Mouse (Mus musculus) kidney, postnatal 10 days (tissue): ENCODE measurements around the gene Klf1.
"Not testable (repeated sequence)": the region's sequence is repeated elsewhere in the genome, so short reads cannot be mapped to it uniquely, and the experiment has no call there.

Experiments
- DNase-seq: peaks from one replicate; pipeline ENCODE4 v3.0.0; 2021; ENCODE audit warnings: mixed read lengths

Klf1 gene

DNA sequence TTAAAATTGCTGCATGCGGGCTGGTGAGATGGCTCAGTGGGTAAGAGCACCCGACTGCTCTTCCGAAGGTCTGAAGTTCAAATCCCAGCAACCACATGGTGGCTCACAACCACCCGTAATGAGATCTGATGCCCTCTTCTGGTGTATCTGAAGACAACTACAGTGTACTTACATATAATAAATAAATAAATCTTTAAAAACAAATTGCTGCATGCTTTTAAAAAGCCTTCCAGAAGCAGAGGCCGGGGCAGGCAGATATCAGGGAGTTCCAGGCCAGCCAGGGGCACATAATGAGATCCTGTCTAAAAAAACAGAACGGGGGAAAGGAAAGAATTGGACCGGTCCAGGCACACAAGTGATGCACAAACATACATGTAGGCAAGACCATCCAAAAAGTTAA is 6.3 kb downstream of the Klf1 start:
- DNase-seq, result not testable (repeated sequence)

DNA sequence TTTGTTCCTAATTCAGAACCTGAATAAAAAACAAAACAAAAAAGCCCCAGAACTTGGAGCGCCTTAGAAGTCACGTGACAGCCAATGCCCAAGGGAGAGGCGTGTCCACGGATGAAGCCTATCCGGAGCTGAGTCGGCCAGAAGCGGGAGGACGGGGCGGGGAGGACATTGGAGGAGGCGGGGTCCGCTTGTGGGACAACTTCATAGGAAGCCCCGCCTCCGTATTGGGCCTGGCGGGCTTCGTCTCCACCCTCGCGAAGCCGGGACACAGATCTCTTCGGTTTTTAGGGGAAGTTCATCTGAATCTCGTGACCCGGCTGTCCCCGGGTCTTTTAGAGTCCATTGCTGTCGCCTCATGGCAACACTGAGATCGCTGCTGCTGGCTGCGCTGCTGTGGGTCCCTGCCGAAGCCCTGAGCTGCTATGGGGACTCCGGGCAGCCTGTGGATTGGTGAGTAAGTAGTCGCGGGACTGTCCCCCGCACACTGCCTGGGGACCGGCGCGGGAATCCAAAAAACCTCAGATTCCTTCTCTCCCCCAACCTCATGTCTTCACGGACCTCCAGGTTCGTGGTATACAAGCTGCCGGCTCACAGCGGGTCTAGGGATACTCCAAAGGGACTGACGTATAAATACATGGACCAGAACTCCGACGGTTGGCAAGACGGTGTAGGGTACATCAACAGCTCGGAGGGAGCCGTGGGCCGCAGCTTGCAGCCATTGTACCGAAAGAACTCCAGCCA is 6.9 kb downstream of the Klf1 start, which contains the start of gene Dnase2a:
Gene Dnase2a, plus strand, starts transcription at position 140 of the 741 bp plus-strand sequence.
- peak; percentile 98 for DNase-seq

DNA sequence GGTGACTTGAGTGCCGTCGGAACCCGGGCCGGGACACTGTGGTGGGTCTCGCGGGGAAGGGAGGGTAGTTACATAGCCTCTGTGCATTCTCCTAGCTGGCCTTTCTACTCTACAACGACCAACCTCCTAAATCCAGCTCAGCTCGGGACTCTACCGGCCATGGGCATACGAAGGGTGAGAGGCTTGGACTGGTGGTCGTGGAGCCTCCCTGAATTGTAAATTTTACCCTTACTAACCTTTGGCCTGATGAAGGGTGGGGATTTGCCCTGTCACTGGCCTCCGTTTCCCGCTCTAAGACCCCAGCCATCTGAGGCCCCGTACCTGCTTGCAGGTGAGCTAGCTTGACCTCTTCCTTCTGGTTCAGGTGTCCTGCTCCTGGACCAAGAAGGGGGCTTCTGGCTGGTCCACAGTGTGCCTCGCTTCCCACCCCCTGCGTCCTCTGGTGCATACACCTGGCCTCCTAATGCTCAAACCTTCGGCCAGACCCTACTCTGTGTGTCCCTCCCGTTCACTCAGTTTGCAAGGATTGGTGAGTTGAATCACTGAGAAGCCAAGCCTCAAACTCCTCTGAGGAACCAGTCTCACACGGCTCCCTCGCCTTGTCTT is 7.5 kb downstream of the Klf1 start:
- no peak for DNase-seq

DNA sequence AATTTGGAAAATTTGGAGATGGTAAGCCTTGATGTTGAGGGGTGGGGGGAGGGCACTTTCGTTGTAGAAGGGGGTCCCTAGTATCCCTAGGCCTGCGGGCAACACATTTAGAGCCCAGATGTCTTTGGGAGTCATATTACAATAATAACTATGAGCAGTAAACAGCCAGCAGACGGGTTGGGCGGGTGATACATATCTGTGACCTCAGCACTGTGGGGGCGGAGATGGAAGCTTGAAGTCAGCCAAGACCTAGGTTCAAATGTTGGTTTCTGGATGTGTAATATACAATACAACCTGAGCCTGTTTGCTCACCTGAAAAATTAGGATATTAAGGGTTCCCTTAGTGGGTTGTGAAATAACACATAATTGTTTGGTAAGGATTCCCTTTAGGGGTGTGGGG is 8.2 kb downstream of the Klf1 start:
- DNase-seq, result no peak

DNA sequence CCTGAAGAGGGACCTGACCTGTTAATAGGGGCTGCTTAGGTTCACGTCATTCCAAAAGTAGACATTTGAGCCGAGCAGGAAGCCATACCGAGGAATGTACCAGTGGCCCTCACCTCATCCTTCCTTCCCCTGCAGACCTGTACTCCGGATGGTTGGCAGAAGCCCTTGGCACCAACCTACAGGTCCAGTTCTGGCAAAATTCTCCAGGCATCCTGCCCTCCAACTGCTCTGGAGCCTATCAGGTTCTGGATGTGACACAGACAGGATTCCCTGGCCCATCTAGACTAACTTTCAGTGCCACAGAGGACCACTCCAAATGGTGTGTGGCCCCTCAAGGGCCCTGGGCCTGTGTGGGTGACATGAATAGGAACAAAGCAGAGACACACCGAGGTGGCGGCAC is 8.8 kb downstream of the Klf1 start:
- no peak for DNase-seq

DNA sequence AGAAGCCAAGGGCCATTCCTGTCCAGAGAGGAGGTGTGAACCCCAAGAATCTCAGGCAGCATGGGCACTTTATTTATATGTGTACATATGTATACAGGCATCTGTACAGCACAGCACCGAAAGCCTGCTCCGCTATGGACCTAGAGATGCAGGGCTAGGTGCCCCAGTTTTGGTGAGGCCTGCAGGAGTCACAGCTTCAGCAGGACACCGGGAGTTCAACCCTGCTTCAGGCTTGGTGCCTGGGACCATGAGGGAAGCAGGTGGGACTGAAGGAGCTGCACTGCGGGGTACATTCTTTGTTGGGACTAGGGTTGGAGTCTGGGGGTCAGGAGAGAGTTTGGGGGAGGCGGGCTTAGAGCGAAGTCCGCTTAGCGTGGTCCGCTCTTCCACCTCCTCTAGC is 10.1 kb downstream of the Klf1 start:
- DNase-seq, result no peak

DNA sequence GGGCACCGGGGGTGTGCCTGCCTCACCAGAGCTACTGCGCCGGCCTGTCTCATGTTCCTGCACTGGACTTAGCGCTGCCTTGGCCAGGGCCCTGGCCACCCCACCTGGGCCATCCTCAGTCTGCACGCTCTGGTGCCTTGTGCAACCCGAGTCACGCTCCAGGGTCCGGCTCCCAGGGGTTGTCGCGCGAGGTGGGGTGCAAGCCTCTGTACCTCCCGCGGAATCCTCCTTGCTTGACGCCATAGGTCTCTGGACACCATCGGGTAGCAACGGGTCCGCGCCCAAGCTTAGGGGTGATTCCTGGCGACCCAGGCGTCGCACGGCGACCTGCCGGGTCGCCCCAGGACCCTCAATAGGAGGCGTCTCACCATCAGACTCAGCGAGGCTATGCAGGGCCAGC is 10.7 kb downstream of the Klf1 start:
- DNase-seq, result no peak

DNA sequence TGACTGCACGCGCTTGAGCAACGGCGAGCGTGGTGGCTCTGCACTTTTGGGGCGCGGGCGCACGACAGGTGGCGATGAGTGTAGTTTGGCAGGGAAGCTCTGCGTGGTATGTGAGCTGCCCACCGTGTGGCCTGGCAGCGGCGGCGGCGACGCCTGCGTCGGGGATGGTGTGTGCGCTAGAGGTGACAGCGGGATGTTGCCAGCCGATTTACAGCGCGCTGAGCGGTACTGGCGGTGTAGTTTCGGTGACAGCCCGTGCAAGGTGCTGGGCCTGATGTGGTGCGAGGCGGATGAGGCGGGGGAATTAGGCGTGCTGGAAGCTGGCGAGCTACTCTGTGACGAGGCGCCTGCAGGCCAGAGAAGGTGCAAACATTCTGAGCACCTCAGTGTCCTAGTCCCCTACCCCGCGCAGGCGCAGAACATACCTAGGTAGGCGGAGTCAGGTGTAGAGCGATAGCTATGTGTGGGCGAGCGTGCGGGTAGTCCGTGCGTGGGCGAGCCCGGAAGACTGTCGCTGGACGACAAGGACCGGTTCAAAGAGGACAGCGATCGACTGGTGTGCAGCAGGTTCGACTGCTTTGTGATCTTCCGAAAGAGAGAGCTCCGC is 11.3 kb downstream of the Klf1 start:
- peak; percentile 79 for DNase-seq

DNA sequence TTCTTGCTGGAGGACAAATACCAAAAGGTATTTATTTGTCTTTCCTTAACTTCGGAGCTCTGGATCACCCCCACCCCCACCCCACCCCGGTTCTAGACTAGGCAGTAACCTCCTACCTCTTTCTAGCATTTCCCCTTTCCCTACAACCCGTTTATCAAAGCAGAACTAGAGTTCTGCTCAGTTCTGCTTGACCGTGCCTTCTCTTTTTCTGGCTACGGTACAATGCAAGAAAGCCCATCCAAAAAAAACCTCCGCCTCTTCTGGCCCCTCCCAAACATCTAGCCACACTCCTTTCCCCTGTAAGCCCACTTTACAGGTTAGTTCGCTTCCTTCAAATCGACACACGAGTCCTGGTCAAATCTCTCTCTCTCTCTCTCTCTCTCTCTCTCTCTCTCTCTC is 11.8 kb downstream of the Klf1 start:
- no peak for DNase-seq

DNA sequence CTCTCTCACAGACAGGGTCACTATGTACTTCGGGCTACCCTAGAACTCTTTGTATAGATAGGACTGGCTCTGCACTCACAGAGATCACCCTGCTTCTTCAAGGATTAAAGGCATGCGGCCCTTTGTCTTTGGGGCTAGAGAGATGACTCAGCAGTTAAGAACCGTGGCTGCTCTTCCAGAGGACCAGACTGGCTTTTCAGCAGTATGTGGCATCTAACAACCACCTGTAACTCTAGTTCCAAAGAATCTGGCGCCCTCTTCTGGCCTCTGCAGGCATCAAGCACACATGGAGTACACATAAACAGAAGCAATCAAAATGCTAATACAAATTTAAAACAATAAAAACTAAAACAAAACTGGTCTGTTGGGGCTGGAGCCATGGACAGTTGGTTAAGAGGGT is 12.2 kb downstream of the Klf1 start:
- DNase-seq, result peak; percentile 28

DNA sequence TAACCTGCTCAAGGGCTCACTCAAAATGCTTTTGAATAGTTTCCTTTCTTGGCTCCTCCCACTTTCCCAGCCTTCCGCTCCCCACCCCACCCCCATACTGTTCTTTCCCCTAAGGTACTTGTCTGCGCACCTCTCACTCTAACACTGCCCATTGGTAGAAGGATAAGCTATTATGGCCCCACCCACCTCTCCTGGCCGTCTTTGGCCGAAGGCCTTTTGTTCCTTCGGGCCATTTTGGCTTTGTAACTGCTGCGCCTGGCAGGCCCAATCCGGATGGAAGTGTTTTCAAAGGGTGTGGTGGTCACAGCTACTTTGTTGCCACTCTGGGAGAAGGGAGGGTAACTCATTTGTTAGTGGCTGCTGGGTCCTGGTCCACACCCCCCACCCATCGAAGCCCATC is 13.5 kb downstream of the Klf1 start:
- no peak for DNase-seq

DNA sequence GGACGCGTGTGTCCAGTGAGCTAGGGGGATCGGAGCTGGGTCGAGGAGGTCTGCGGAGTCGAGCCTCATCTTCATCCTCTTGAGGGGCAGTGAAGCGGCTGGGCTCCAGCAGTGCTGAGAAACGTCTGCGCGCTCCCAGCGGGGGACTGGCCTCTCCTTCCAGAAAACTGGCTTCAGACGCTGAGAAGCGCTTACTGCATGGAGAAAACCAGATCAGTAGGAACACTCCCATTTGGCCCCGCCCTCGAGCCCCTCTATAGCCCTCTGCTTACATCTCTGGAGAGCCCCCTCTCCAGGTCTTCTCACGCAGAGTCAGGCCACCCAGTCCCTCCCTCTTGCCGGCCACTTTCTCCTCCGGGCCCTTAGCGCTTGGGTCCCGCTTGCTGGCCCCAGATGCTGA is 16.1 kb downstream of the Klf1 start:
- no peak for DNase-seq

DNA sequence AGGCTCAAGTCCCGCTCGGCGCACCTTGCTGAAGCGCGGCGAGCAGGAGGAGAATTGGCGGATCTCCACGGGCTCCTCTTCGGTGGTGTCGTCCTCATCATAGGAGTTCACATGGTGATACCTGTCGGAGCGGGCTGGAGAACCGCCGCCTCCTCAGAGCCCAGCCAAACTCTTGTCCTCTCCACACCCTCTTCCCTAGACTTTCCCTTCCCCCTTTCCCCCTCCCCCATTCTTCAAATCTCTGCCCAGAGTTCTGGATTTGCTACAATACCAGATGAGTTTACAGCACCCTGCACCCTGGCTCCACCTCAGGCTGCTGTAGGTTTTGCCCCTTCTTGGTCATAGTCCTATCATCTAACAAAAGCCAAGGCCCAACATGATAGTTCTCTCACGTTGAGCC is 16.9 kb downstream of the Klf1 start:
- DNase-seq, result no peak

DNA sequence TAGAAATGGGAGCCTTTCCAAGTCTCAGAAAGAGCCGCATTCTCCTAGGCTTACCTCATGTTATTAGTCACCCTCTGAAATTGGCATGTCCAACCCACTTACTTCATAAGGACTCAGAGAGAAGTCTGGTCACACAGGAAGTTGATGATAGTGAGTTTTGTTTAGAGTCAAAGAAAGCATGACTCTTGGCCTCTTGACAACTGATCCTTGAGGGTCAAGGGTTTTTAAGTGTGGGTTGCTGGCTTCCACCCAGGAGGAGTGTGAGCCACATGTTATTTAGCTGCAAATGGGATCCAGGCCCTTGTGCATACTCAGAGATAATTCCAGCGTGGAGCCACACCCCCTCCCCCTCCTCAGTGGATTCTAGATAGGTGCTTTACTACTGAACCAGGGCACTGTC is 19.9 kb downstream of the Klf1 start:
- no peak for DNase-seq

DNA sequence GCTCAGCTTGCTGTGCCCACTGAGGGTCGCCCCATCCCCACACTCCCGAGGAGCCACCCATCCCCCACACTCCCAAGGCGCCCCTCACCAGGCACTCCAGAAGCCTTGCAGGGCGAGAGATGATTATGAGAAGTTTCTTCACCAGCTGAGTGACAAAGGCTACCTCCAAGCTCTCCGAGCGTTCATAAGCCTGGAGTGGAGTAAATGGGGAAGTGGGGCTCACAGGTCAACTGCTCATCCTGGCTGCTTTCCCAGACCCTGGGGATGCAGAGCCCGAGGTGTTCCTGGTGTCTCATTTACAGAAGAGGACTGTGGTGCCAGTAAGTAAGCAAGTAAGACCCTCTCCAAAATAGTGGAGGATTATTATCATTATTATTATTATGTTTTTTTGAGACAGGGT is 23.8 kb downstream of the Klf1 start:
- DNase-seq, result no peak

DNA sequence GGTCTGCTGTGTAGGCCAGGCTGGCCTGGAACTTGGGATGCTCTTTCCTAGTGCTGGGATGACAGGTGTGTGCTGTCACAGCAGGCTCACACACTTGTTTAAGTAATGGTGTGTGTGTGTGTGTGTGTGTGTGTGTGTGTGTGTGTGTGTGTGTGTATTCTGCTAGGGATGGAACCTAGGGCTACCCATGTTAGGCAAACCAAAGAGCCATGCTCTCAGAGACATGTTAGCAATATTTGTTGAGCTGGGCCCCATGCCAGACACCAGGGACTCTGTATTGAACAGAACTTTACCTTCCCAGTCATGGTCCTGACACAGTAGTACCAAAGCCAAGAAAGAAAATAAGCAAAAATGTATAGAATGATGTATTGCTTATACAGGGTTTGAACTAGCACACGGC is 25.8 kb downstream of the Klf1 start:
- DNase-seq, result no peak

DNA sequence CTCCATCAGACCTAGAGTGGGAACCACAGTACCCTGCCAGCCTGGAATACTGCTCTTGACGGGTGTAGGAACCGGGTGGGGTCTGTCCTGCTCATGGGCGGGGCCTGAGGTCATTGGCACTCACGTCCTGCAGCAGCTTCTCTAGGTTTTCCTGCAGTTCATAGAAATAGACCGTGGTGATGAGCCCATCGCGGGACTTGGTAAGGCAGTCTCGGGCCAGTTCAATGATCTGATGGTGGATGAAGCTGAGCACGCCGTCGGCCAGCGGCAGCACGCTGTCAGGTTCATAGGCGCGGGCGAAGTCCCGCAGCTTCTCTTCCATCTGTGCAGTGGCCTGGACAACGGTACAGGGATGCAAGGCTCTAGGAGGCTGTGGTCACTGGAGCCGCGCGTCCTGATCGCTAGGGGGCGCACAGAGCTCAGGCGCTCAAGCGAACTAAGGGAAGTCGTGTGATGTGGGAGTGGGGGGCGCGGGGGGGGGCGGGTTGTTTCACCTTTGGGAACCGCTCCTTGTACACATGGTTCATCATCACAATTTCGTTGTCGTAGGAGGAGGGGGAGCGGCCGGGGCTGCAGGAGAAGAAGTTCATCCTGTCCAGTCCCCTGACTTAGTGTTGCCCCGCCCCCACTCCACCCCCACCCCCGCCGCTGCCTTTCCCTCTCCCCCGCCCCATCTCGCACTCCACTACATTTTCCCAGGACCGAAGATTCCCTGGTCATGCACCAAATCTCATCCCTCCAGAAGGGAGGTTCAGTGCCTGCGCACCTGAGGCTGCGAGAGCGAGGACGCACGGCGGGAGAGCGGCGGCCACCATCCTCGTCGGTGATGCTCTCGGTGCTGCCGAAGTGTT is 27.0 kb downstream of the Klf1 start:
- peak; percentile 85 for DNase-seq

DNA sequence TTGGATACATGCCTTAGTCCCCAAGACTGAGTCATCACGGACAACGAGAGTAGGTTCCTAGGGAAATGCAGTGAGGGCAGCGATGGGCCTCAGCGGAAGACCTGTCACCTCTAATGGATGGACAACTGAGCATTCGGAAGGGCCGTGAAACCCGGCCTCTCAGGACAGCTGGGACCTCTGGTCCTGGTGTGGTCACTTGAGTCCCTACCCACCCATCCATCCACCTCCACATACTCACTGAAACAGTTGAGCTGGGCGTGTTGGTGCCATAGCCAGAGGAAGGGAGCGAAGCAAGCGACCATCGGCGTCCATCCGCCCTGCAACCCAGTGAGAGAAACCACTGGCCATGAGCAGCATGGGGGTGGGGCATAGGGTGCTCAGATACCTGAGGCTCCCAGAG is 28.9 kb downstream of the Klf1 start:
- no peak for DNase-seq

DNA sequence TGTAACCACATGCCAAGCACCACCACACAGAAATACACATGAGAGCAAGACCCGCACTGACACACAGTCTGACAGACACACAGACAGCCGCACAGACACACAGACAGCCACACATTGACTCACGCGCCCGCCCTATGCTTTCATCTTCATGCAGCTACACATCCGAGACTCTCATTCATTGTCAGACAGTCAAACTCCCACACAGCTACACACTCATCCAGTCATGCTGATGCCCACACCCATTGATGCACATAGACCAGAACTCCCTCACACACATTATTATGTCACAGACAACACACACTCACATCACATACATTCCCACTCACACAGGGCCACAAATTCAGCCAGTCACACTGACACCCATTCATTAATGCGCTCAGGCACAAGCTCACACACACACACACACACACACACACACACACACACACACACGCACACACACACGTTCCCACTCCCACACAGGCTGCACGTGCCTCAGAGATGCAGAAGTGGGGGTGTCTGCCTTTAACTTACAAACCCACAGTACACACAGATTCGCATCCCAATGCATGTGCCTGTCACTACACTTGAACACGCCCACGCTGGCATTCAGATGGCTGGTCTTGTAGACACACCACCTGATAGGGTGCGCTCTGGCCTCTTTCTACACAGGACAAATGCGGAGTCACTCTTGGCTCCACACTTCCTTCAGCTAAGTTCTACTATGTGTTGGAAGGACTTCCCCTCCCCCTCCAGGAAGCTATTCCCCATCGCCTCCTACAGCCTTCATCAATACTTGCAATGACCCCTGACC is 32.2 kb downstream of the Klf1 start:
- no peak for DNase-seq

DNA sequence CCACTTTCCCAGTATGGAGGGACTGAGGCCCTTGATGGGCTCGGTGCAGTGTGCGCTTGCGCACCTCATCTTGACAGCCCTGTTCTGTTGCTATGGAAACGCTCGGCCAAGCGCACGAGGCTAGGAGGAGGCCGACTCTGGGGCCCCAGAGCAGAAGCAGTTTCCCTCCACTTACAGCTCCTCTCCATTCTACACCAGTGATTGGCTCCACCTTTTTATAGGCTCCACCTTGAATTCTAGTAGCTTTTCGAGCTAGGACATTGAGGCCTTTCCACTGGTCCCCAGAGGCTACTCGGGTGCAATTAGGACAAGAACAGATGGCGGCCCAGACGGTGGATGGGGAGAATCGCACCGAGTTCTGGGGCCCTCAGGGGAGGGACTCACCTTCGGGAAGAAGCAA is 33.1 kb downstream of the Klf1 start:
- no peak for DNase-seq

DNA sequence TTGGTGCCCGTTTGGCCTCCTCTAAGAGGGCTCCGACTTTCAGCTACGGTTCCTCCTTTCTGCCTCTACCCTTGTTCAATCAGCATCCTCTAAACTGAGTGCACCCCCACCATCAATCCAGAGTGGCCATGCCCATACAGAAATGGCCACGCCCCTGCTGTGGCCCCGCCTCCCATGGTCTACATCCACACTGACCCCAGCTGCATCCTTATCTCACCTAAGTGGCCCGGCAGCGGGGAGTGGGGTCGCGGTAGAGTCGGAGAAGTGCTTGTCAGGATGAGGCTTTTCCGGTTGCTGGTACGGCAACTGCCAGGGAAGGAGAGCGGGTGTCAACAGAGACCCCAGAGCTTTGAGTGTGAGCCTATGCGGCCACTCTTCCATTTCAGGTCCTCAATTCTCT is 33.8 kb downstream of the Klf1 start:
- DNase-seq, result peak; percentile 12
